22 mouse cellular contexts compared by ENCODE assay signal in the genomic region with DNA sequence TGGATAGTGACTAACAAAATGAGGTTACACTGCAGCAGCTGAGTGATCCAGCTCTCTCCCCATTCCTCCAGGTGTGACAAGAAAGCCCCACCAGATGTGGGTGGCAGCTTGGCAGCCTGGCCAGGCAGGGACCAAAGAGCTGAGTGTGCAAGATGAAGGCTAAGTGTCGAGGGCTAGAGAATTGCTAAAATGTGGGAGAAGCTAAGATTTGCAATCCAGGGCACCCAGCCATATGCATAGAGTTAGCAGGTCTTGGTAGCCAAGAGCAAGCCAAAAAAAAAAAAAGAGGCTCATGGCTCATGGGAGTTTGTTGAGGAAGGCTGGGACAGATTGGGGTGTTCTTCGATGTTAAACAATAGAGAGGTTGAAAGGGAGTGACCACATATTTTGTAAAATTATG.
DNase-seq lines count a peak whose midpoint lies in the region; ATAC-seq lines count a peak whose summit lies in the region.
"Had no signal": no experiment of that assay in that cellular context is flagged by ENCODE, and none has a peak within 500 bp of the region (broad histone marks: within the 10 kb centered on the region; RNA-seq: fewer than 3 reads in every experiment).

No protein-coding gene starts in this region.

- ATAC-seq in frontal cortex, adult (ENCODE audit: low TSS enrichment): peak; percentile 52; the same call in 1 of the 2 replicates
- ATAC-seq: activated CD4-positive, CD25-positive, alpha-beta regulatory T cell, adult 4 months; forebrain, embryonic 14.5 days; intestine, postnatal 0 days; lung, postnatal 0 days had no signal

- DNase-seq in frontal cortex, postnatal 36 days (ENCODE audit: low spot score in 2 of 2): no peak
- peak; percentile 11 for DNase-seq in kidney, adult 9 months
- no peak for DNase-seq in kidney, postnatal 4 days
- DNase-seq in 3134 (ENCODE audit: extremely low read depth, insufficient read length, low spot score) (peak; percentile 43), adipocyte (ENCODE audit: low spot score) (peak; percentile 75)
- DNase-seq in testis, postnatal 10 days (ENCODE audit: low spot score): no peak
- DNase-seq: B cell, adult 2 months; cerebellum, adult 11 months; cerebellum, adult 9-10 months; cerebellum, postnatal 36 days; gastrocnemius, adult 2 months; gastrocnemius, postnatal 36 days; heart, adult 2 months; lung, adult 18-20 months; lung, postnatal 4 days; right cerebral cortex, postnatal 4 days; thymus, postnatal 4 days had no signal

Comparison
In these comparisons a context has a peak if more than half of its experiments do, and no peak if none do; other contexts are left out.
1. DNase-seq: peak in kidney, adult 9 months (single experiment), 3134 (single experiment) and adipocyte (single experiment); none in frontal cortex, postnatal 36 days (0 of 2), kidney, postnatal 4 days (0 of 2) and testis, postnatal 10 days (single experiment).